Mouse (Mus musculus) induced T-regulatory cell, adult 2 months (primary cell): Measurements from ENCODE around the gene Hmga1b.
"Not testable (repeated sequence)": the region's sequence is repeated elsewhere in the genome, so short reads cannot be mapped to it uniquely, and the experiment has no call there.

Source experiments
- DNase-seq: peaks from one replicate; pipeline ENCODE4 v3.0.0-alpha.2; 2012; ENCODE audit warnings: low read depth

Gene Hmga1b

GRCm38 (mm10) chr11:120731858-120732680, 30.5 kb upstream of the Hmga1b start, which contains the start of gene Cbr2:
Gene Cbr2 (minus strand): TSS chr11:120732114.
- no peak for DNase-seq

GRCm38 (mm10) chr11:120733521-120733920, 29.1 kb upstream of the Hmga1b start:
- DNase-seq: no peak

GRCm38 (mm10) chr11:120736424-120736823, 26.2 kb upstream of the Hmga1b start:
- DNase-seq: no peak

GRCm38 (mm10) chr11:120740981-120741380, 21.6 kb upstream of the Hmga1b start:
- no peak for DNase-seq

GRCm38 (mm10) chr11:120744121-120744701, 18.4 kb upstream of the Hmga1b start:
- DNase-seq: no peak

- DNase-seq: no peak
These were observed 14.6 kb upstream of the Hmga1b start for GRCm38 (mm10) chr11:120747974-120748373.

GRCm38 (mm10) chr11:120749430-120749829, 13.2 kb upstream of the Hmga1b start:
- DNase-seq: peak; percentile 70

GRCm38 (mm10) chr11:120751606-120752005, 11.0 kb upstream of the Hmga1b start:
- DNase-seq: no peak

- DNase-seq: no peak
These were observed 2.4 kb upstream of the Hmga1b start for GRCm38 (mm10) chr11:120760236-120760635.

GRCm38 (mm10) chr11:120761811-120762671, 553 bp upstream of the Hmga1b start:
- DNase-seq: no peak

- not testable (repeated sequence) for DNase-seq
These were observed 766 bp downstream of the Hmga1b start for GRCm38 (mm10) chr11:120763121-120763999.

GRCm38 (mm10) chr11:120767023-120767422, 4.4 kb downstream of the Hmga1b start:
- DNase-seq: peak; percentile 29

- no peak for DNase-seq
These were observed 5.6 kb downstream of the Hmga1b start for GRCm38 (mm10) chr11:120768206-120768605.

GRCm38 (mm10) chr11:120772749-120773148, 10.2 kb downstream of the Hmga1b start:
- no peak for DNase-seq

GRCm38 (mm10) chr11:120773463-120774190, 11.0 kb downstream of the Hmga1b start:
- DNase-seq: no peak

GRCm38 (mm10) chr11:120775774-120776469, 13.3 kb downstream of the Hmga1b start:
- peak; percentile 95 for DNase-seq

GRCm38 (mm10) chr11:120777123-120777522, 14.5 kb downstream of the Hmga1b start:
- DNase-seq: no peak

- no peak for DNase-seq
These were observed 17.3 kb downstream of the Hmga1b start for GRCm38 (mm10) chr11:120779876-120780275.

GRCm38 (mm10) chr11:120781361-120781760, 18.8 kb downstream of the Hmga1b start:
- not testable (repeated sequence) for DNase-seq

- peak; percentile 28 for DNase-seq
These were observed 21.0 kb downstream of the Hmga1b start for GRCm38 (mm10) chr11:120783426-120784063.
